Mouse (Mus musculus) C2C12 (cell line): ENCODE results near the gene Ksr2.

Experiments
- CTCF ChIP-seq: IDR thresholded peaks from one replicate; pipeline ENCODE4 v1.5.1; 2011; ENCODE audit not compliant: control insufficient read depth, insufficient read depth, insufficient read length
- USF1 ChIP-seq: IDR thresholded peaks from one replicate; pipeline ENCODE4 v1.6.1; 2011; ENCODE audit warnings: low read depth, mild to moderate bottlenecking, control low read depth, moderate library complexity

- TF ChIP-seq CTCF (no peak), USF1 (no peak)
Measured at GRCm38 (mm10) chr5:117731311-117731710, 317.5 kb downstream of the Ksr2 start.
